Mouse (Mus musculus) neural tube, embryonic 15.5 days (tissue): ENCODE measurements around the gene Nudt8. TPM values are rescaled to one million over a fixed set of nuclear protein-coding genes. Genes with fewer than 3 reads are reported as not detected.
"Not testable (repeated sequence)": the region's sequence is repeated elsewhere in the genome, so short reads cannot be mapped to it uniquely, and the experiment has no call there.

Experiments
- ATAC-seq: fragments of 200-750 bp; cut with Nextera tagmentation; 2 replicates; pipeline ENCODE4 v1.8.0; 2017; ENCODE audit warnings: mild to moderate bottlenecking, moderate TSS enrichment, moderate library complexity; ENCODE audit not compliant: low FRiP score
- H3K27ac ChIP-seq: fragments of 300-500 bp; sonication (generic); replicated peaks from 2 replicates; pipeline ENCODE4 v1.5.1; 2015; ENCODE audit warnings: mild to moderate bottlenecking, inconsistent platforms
- H3K27me3 ChIP-seq: fragments of 300-500 bp; sonication (generic); replicated peaks from 2 replicates; pipeline ENCODE4 v1.6.1; 2015; ENCODE audit warnings: inconsistent platforms
- H3K36me3 ChIP-seq: fragments of 300-500 bp; sonication (generic); 2 replicates; pipeline ENCODE4 v1.6.1; 2015; ENCODE audit warnings: inconsistent platforms
- H3K4me1 ChIP-seq: fragments of 300-500 bp; sonication (generic); 2 replicates; pipeline ENCODE4 v1.6.1; 2015; ENCODE audit warnings: inconsistent platforms
- H3K4me2 ChIP-seq: fragments of 300-500 bp; sonication (generic); 2 replicates; pipeline ENCODE4 v1.6.1; 2015; ENCODE audit warnings: inconsistent platforms, mild to moderate bottlenecking, moderate library complexity
- H3K4me3 ChIP-seq: fragments of 300-500 bp; sonication (generic); replicated peaks from 2 replicates; pipeline ENCODE4 v1.5.1; 2015; ENCODE audit warnings: mild to moderate bottlenecking, inconsistent platforms
- H3K9ac ChIP-seq: fragments of 300-500 bp; sonication (generic); replicated peaks from 2 replicates; pipeline ENCODE4 v1.6.1; 2015; ENCODE audit warnings: mild to moderate bottlenecking, inconsistent platforms
- H3K9me3 ChIP-seq: fragments of 300-500 bp; sonication (generic); replicated peaks from 2 replicates; pipeline ENCODE4 v1.6.1; 2016; ENCODE audit warnings: inconsistent platforms
- WGBS: fragments of 180-500 bp; shearing (Covaris S2); methylation state at CpG from one replicate; pipeline ENCODE4 v1.1.7; 2015; ENCODE audit warnings: mixed read lengths; 5-methylcytosine and 5-hydroxymethylcytosine counted together
- polyA plus RNA-seq: library from polyadenylated mRNA; unstranded; fragments of >200 nt; fragmentation: Nextera tagmentation; extraction: Ambion mirVana; gene quantifications from 2 replicates; pipeline ENCODE4 v1.2.1, GENCODE M21; 2015

Nudt8 gene
- polyA plus RNA-seq, 1 experiment from 2014 or later: 26.1 TPM

DNA sequence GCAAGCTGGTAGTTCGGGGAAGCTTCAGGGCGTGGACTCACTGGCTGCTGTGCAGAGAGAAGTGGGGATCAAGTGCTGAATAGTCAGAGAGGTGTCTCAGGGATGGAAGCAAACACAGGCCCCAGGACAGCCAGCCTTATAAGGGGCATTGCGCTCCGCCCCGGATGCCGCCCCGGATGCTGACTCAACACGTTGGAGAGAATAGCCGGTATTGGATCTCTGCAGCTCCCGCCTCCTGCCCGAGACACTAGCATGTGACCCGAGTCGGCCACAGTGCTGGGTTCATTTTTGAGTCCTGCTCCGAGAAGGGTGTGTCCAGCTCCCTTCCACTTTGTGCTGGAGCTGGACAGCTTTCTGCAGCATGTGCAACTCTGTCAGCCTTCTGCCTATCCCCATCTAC, 41.7 kb downstream of the Nudt8 start:
- Histone ChIP-seq H3K9ac (no peak overlapping the region), H3K4me1 (peaks cover 13% of the 10 kb centered on the region; the same call in 1 of the 2 replicates), H3K9me3 (no peaks in the 10 kb centered on the region), H3K4me2 (no peak overlapping the region), H3K4me3 (no peak overlapping the region), H3K36me3 (no peaks in the 10 kb centered on the region), H3K27ac (no peak overlapping the region), H3K27me3 (no peaks in the 10 kb centered on the region)
- no peak for ATAC-seq
- 75% methylated on average over 14 of the region's 14 CpGs for WGBS

DNA sequence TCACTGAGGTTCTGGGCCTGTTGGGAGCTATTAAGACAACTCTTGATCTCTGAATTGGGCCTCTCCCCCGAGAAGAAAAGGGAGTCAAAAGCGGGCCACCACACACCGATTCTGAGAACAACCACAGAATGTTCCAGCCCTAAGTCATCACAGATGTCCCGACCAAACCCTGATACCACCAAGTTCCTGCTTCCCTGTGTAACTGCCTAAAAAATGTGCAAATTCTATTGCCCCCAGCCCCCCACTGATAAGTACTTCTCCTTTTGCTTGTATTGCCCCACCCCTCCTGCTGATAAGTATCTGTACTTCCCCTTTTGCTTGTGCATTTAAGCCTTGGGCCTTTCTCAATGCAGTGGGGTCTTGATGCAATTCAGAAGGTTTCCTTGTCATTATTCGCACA, 43.7 kb downstream of the Nudt8 start:
- H3K27ac ChIP-seq, H3K4me1 ChIP-seq, H3K9me3 ChIP-seq, H3K9ac ChIP-seq, H3K27me3 ChIP-seq, ATAC-seq, H3K4me3 ChIP-seq, H3K4me2 ChIP-seq, H3K36me3 ChIP-seq: not testable (repeated sequence)
- 90% methylated on average over 5 of the region's 5 CpGs for WGBS

DNA sequence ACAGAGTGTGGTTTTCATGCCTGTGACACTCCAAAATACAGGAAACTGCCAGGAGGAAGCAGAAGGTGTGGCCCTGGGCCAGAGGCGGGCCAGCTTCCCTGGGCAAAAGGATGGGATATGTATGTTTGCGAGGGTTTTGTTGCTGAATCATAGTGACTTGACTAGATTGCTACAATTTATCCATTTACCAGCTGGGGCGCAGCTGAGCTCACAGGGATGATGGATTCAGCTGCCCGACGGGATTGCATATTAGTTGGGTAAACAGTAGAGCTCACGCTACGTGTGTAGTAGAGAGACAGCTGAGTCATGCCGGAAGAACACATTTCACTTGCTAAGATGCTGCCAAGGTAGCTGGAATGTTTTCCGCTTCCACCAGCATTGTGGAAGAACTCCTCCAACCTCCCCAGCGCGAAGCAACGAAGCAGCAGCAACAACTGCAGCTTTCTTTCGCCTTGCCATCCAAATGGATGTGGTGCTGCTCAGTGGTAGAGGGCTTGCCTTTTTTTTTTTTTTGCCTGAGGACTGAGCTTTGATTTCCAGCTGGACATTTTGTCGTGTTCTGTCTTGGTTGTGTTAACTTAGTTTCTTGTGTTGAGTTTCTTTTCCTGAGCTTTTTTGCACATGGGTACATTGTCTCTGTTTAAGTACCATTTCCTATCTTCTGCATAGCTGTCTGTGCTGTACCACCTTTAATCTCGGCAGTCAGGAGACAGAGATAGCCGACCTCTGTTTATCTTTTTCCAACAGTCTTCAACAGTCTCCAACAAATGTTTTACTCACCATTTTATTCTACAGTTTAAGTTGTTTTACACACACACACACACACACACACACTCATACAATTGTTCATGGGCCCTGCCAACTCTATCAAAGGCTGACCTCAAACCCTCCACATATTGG, 45.8 kb downstream of the Nudt8 start, which contains the start of gene Gstp2:
TSS of gene Gstp2 (minus strand) at position 58 of the 900 bp plus-strand sequence.
- no peak for ATAC-seq
- Histone ChIP-seq H3K9ac (no peak within 1 kb of the TSS), H3K4me2 (peak within 1 kb of the TSS; percentile 32)

DNA sequence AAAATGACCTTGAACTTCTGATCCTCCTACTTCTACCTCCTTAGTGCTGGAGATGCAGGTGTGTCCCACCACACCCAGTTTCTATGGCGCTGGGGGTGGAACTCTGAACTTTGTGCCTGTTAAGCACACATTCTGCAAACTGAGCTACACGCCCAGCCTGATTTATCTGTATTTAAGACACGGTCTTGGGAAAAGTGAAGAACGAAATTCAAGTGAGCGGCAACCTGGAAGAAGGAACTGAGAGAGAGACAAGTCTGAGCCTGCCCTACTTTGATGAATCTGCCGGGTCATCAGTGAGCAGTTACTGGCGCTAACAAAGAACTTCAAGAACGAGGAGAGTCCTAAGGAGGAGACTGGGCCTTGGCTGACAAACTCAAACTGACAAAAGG, 46.5 kb downstream of the Nudt8 start:
- Histone ChIP-seq H3K9ac (no peak overlapping the region), H3K9me3 (no peaks in the 10 kb centered on the region), H3K27me3 (no peaks in the 10 kb centered on the region), H3K27ac (no peak overlapping the region), H3K4me3 (no peak overlapping the region), H3K36me3 (no peaks in the 10 kb centered on the region), H3K4me1 (0 out of 2 replicates have a peak, but pooled peaks cover 2% of the 10 kb centered on the region), H3K4me2 (no peak overlapping the region)
- WGBS: 84% methylated on average over 8 of the region's 8 CpGs
- no peak for ATAC-seq

More for the DNA sequence above, 45.8 kb downstream of the Nudt8 start, which contains the start of gene Gstp2:
- Histone ChIP-seq H3K27ac (no peak within 1 kb of the TSS), H3K27me3 (no peaks in the 10 kb centered on the region), H3K4me3 (no peak within 1 kb of the TSS), H3K4me1 (0 out of 2 replicates have a peak, but pooled peaks cover 2% of the 10 kb centered on the region), H3K9me3 (no peaks in the 10 kb centered on the region), H3K36me3 (no peaks in the 10 kb centered on the region)
- WGBS: 55% methylated on average over 16 of the region's 16 CpGs

DNA sequence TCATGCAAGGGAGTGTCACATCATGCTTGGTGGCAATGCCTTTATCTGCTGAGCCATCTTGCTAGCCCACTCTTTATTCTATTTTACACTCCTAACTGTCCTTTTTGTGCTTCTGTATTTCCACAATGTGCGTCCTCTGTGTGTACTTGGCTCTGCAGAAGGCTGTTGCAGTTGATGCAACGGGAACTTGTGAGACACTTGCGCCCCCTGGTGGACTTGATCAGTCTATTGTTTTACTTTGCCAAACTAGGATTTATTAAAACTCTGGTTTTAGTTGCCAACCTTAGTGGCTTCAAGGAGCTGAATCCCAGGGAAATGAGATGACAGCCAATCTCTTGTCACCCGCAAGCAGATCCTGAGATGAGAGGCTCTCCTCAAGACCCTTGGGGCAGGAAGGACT, 47.5 kb downstream of the Nudt8 start:
- Histone ChIP-seq H3K9me3 (no peaks in the 10 kb centered on the region), H3K36me3 (no peaks in the 10 kb centered on the region), H3K27me3 (no peaks in the 10 kb centered on the region), H3K4me2 (no peak overlapping the region), H3K4me3 (no peak overlapping the region), H3K4me1 (0 out of 2 replicates have a peak, but pooled peaks cover 2% of the 10 kb centered on the region), H3K9ac (no peak overlapping the region), H3K27ac (no peak overlapping the region)
- 13% methylated on average over 4 of the region's 4 CpGs for WGBS
- no peak for ATAC-seq

DNA sequence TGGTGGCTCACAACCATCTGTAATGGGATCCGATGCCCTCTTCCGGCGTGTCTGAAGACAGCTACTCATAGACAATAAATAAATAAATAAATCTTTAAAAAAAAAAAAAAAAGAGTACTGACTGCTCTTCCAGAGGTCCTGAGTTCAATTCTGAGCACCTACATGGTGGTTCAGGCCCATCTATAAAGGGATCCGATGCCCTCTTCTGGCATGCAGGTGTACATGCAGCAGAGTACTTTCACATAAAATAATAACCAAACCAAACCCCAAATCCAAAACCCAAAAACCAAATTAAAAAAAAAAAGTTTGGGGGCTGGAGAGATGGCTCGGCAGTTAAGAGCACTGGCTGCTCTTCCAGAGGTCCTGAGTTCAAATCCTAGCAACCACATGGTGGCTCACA, 48.7 kb downstream of the Nudt8 start:
- not testable (repeated sequence) for H3K9ac ChIP-seq, ATAC-seq, H3K27ac ChIP-seq, H3K27me3 ChIP-seq, H3K36me3 ChIP-seq, H3K4me1 ChIP-seq, H3K4me3 ChIP-seq, H3K9me3 ChIP-seq, H3K4me2 ChIP-seq
- WGBS: 87% methylated on average over 5 of the region's 5 CpGs

DNA sequence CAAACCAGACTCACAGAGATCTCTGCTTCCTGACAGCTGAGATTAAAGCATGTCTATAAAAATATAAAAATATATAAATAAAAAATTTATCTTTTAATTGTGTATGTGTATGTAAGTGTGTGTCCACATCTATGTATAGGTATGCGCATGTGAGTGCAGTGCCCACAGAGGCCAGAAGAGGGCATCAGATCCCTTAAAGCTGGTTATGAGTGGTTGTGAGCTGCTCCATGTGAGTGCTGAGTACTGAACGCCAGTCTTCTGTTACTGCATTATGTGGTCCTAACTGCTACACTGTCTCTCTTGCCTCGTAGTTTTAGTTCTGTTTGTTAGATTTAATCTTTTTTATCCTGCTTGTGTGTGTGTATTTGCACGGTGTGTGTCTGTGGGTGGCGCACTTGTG, 50.6 kb downstream of the Nudt8 start:
- Histone ChIP-seq H3K9me3 (no peaks in the 10 kb centered on the region), H3K27ac (no peak overlapping the region), H3K9ac (no peak overlapping the region), H3K4me3 (no peak overlapping the region), H3K4me2 (no peak overlapping the region), H3K27me3 (no peaks in the 10 kb centered on the region), H3K36me3 (no peaks in the 10 kb centered on the region), H3K4me1 (0 out of 2 replicates have a peak, but pooled peaks cover 2% of the 10 kb centered on the region)
- no peak for ATAC-seq
- 95% methylated on average over 5 of the region's 5 CpGs for WGBS

Other genes with a start within 250 kb of the Nudt8 start
- gene Kmt5b, start 233.2 kb upstream of the Nudt8 start, polyA plus RNA-seq: 38.3 and 39.5 TPM in 2 replicates
- gene Chka, start 148.8 kb upstream of the Nudt8 start, polyA plus RNA-seq: 59.9 and 68.7 TPM in 2 replicates
- gene Tcirg1, start 93.4 kb upstream of the Nudt8 start, polyA plus RNA-seq: 20.3 and 29.0 TPM in 2 replicates
- gene Ndufs8, start 87.8 kb upstream of the Nudt8 start, polyA plus RNA-seq: 308 and 330 TPM in 2 replicates
- gene Aldh3b1, start 70.8 kb upstream of the Nudt8 start, polyA plus RNA-seq: 2.5 and 3.8 TPM in 2 replicates
- 15.0 and 20.6 TPM in 2 replicates for gene Unc93b1, start 65.4 kb upstream of the Nudt8 start, polyA plus RNA-seq
- gene Aldh3b3, start 41.9 kb upstream of the Nudt8 start, polyA plus RNA-seq: not detected in 2 replicates
- gene Aldh3b2, start 28.3 kb upstream of the Nudt8 start, polyA plus RNA-seq: 0.20 and 1.6 TPM in 2 replicates
- 2.8 and 4.6 TPM in 2 replicates for gene Acy3, start 14.0 kb upstream of the Nudt8 start, polyA plus RNA-seq
- gene Tbx10, start 7.8 kb upstream of the Nudt8 start, polyA plus RNA-seq: 0.08 TPM in 1 of 2 replicates, not detected in the other
- gene Gm49405, start within 50 bp of the Nudt8 start, polyA plus RNA-seq: 4.5 and 5.7 TPM in 2 replicates
- gene Doc2g, start 2.7 kb downstream of the Nudt8 start, polyA plus RNA-seq: 6.0 and 6.7 TPM in 2 replicates
- 262 and 279 TPM in 2 replicates for gene Ndufv1, start 12.2 kb downstream of the Nudt8 start, polyA plus RNA-seq
- 552 and 568 TPM in 2 replicates for gene Gstp1, start 37.4 kb downstream of the Nudt8 start, polyA plus RNA-seq
- gene Gstp2, start 45.4 kb downstream of the Nudt8 start, polyA plus RNA-seq: 1.9 and 7.6 TPM in 2 replicates
- gene Gstp3, start 59.0 kb downstream of the Nudt8 start, polyA plus RNA-seq: 1.1 TPM in 1 of 2 replicates, not detected in the other
- not detected in 2 replicates for gene Cabp2, start 81.0 kb downstream of the Nudt8 start, polyA plus RNA-seq
- 88.7 and 99.0 TPM in 2 replicates for gene Cdk2ap2, start 96.6 kb downstream of the Nudt8 start, polyA plus RNA-seq
- 72.1 and 80.9 TPM in 2 replicates for gene Pitpnm1, start 99.4 kb downstream of the Nudt8 start, polyA plus RNA-seq
- gene Aip, start 125.3 kb downstream of the Nudt8 start, polyA plus RNA-seq: 105 and 111 TPM in 2 replicates
- not detected in 2 replicates for gene Gpr152, start 139.2 kb downstream of the Nudt8 start, polyA plus RNA-seq
- gene Cabp4, start 143.5 kb downstream of the Nudt8 start, polyA plus RNA-seq: 0.20 and 0.28 TPM in 2 replicates
- gene Coro1b, start 148.0 kb downstream of the Nudt8 start, polyA plus RNA-seq: 102 and 141 TPM in 2 replicates
- gene Ptprcap, start 153.0 kb downstream of the Nudt8 start, polyA plus RNA-seq: 1.0 and 52.3 TPM in 2 replicates
- 54.4 and 56.3 TPM in 2 replicates for gene Rps6kb2, start 162.8 kb downstream of the Nudt8 start, polyA plus RNA-seq
- 5.9 and 6.4 TPM in 2 replicates for gene Carns1, start 174.9 kb downstream of the Nudt8 start, polyA plus RNA-seq
- gene Tbc1d10c, start 190.7 kb downstream of the Nudt8 start, polyA plus RNA-seq: 0.74 and 20.7 TPM in 2 replicates
- 589 and 681 TPM in 2 replicates for gene Ppp1ca, start 191.5 kb downstream of the Nudt8 start, polyA plus RNA-seq
- 24.3 and 27.2 TPM in 2 replicates for gene Rad9a, start 201.1 kb downstream of the Nudt8 start, polyA plus RNA-seq
- 0.78 and 2.2 TPM in 2 replicates for gene Clcf1, start 213.7 kb downstream of the Nudt8 start, polyA plus RNA-seq
- gene AC109138.7, start 213.8 kb downstream of the Nudt8 start, polyA plus RNA-seq: not detected in 2 replicates
- 24.7 and 28.0 TPM in 2 replicates for gene Pold4, start 231.3 kb downstream of the Nudt8 start, polyA plus RNA-seq